Mouse (Mus musculus) liver, embryonic 15.5 days (tissue): ENCODE data around the gene Slc39a11. TPM values are rescaled to one million over a fixed set of nuclear protein-coding genes. Genes with fewer than 3 reads are reported as not detected.
A peak's percentile ranks its signal among the peaks of the same experiment; 100 is the strongest.

Experiments used
- ATAC-seq: fragments of 200-750 bp; cut with Nextera tagmentation; 2 replicates; pipeline ENCODE4 v1.8.0; 2017; ENCODE audit warnings: moderate number of reproducible peaks, mild to moderate bottlenecking, moderate library complexity; ENCODE audit not compliant: insufficient read depth
- H3K27ac ChIP-seq: fragments of 300-500 bp; sonication (generic); replicated peaks from 2 replicates; pipeline ENCODE4 v1.5.1; 2015; ENCODE audit warnings: mild to moderate bottlenecking, inconsistent platforms
- H3K27me3 ChIP-seq: fragments of 300-500 bp; sonication (generic); 2 replicates; pipeline ENCODE4 v1.6.1; 2015; ENCODE audit warnings: mild to moderate bottlenecking, inconsistent platforms
- H3K36me3 ChIP-seq: fragments of 300-500 bp; sonication (generic); replicated peaks from 2 replicates; pipeline ENCODE4 v1.6.1; 2015; ENCODE audit warnings: moderate library complexity, mild to moderate bottlenecking, inconsistent platforms
- H3K4me1 ChIP-seq: fragments of 300-500 bp; sonication (generic); replicated peaks from 2 replicates; pipeline ENCODE4 v1.6.1; 2015; ENCODE audit warnings: inconsistent platforms
- H3K4me2 ChIP-seq: fragments of 300-500 bp; sonication (generic); 2 replicates; pipeline ENCODE4 v1.6.1; 2015; ENCODE audit warnings: moderate library complexity, mild to moderate bottlenecking, inconsistent platforms
- H3K4me3 ChIP-seq: fragments of 300-500 bp; sonication (generic); replicated peaks from 2 replicates; pipeline ENCODE4 v1.5.1; 2015; ENCODE audit warnings: mild to moderate bottlenecking, inconsistent platforms
- H3K9ac ChIP-seq: fragments of 300-500 bp; sonication (generic); 2 replicates; pipeline ENCODE4 v1.6.1; 2015; ENCODE audit warnings: moderate library complexity, mild to moderate bottlenecking, inconsistent platforms
- H3K9me3 ChIP-seq: fragments of 300-500 bp; sonication (generic); replicated peaks from 2 replicates; pipeline ENCODE4 v1.6.1; 2016; ENCODE audit warnings: inconsistent platforms
- WGBS: fragments of 180-500 bp; shearing (Covaris S2); methylation state at CpG from one replicate; pipeline ENCODE4 v1.1.7; 2015; ENCODE audit warnings: mixed read lengths; ENCODE audit not compliant: insufficient replicate concordance; 5-methylcytosine and 5-hydroxymethylcytosine counted together
- polyA plus RNA-seq: library from polyadenylated mRNA; unstranded; fragments of >200 nt; fragmentation: Nextera tagmentation; extraction: Ambion mirVana; gene quantifications from 2 replicates; pipeline ENCODE4 v1.2.1, GENCODE M21; 2015

Slc39a11 gene
- polyA plus RNA-seq, 1 experiment from 2014 or later = 12.4 TPM

GRCm38 (mm10) chr11:113505551-113506160 lies 144.2 kb downstream of the Slc39a11 start:
- 0 out of 2 replicates have a peak overlapping the region, but pooled peaks have one; percentile 6 for H3K27ac ChIP-seq

DNA sequence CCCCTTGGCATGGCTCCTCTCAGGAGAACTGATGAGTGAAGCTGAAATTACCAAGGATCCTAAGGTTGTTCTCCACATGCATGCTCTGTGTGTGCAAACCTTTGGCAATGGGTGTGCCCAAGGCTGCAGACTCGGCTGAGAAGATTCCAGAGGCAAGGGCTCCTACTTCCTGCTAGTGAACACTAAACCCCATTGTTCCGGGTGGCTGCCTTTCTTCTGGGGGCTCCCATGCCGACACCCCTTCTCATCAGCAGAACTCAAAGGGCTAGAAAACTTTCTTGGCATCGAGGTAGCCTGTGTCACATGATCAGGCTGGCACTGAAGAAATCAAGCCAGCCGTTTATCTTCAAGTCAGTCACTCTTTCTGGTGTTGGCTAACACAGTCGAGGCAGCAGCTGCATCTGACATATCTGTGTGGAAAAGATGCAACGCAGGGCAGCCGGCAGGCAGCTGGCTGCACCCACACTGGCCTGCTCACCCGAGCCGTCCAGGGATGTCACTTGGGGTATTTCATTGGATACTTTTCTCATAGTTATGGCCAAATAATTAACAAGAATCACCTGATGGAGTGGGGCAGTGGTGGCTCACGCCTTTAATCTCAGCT lies 145.3 kb downstream of the Slc39a11 start:
- Histone ChIP-seq H3K9ac (no peak overlapping the region), H3K27ac (peak overlapping the region; percentile 35; the same call in 1 of the 2 replicates), H3K4me3 (no peak overlapping the region), H3K27me3 (no peaks in the 10 kb centered on the region), H3K4me1 (peaks cover 42% of the 10 kb centered on the region), H3K36me3 (no peaks in the 10 kb centered on the region), H3K4me2 (no peak overlapping the region), H3K9me3 (no peaks in the 10 kb centered on the region)
- WGBS = 58% methylated on average over 11 of the region's 11 CpGs
- ATAC-seq = no peak

More at GRCm38 (mm10) chr11:113505551-113506160, 144.2 kb downstream of the Slc39a11 start:
- H3K4me1 ChIP-seq = peaks cover 47% of the 10 kb centered on the region
- ATAC-seq = peak; percentile 80
- no peak overlapping the region for H3K9ac ChIP-seq
- H3K4me3 ChIP-seq = no peak overlapping the region
- 0 out of 2 replicates have a peak overlapping the region, but pooled peaks have one; percentile 1 for H3K4me2 ChIP-seq
- 50% methylated on average over 12 of the region's 12 CpGs for WGBS
- H3K9me3 ChIP-seq = no peaks in the 10 kb centered on the region
- H3K36me3 ChIP-seq = no peaks in the 10 kb centered on the region
- H3K27me3 ChIP-seq = no peaks in the 10 kb centered on the region

GRCm38 (mm10) chr11:113502968-113503367 lies 146.9 kb downstream of the Slc39a11 start:
- Histone ChIP-seq H3K36me3 (no peaks in the 10 kb centered on the region), H3K27ac (no peak overlapping the region), H3K4me2 (no peak overlapping the region; the same call in 1 of the 2 replicates), H3K4me3 (no peak overlapping the region), H3K9me3 (no peaks in the 10 kb centered on the region), H3K27me3 (no peaks in the 10 kb centered on the region), H3K4me1 (peaks cover 42% of the 10 kb centered on the region), H3K9ac (no peak overlapping the region; the same call in 1 of the 2 replicates)
- peak; percentile 35; the same call in 1 of the 2 replicates for ATAC-seq
- WGBS = 41% methylated on average over 6 of the region's 6 CpGs

DNA sequence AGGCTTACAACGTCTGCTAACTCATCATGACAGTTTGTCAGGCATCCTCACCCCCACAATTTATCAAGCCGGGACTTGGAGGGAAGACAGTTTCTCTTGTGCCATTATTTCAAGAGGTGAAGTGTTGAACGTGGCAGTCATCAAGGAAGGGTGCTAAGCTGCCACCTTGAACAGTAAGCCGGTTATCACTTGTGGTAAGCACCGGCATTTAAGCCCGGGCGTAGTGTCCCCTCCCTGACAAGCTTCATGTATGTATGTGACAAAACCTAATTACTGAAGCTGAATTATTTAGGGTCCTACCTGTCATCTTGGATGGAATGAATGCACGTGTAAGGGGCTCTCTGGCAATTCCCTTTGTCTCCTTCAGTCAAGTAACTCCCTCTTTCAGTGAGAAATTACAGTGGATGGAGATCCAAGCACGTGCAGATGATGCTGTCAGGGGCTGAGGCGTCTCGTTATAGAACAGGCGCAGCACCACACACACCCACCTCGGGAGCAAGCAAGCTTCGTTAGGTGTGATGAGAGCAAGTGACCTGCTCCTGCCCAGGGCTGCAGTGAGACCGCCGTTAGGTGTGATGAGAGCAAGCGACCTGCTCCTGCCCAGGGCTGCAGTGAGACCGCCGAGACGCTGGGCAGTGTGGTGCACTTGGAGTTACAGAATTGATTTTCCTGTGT lies 149.1 kb downstream of the Slc39a11 start:
- WGBS = 73% methylated on average over 20 of the region's 20 CpGs
- H3K4me2 ChIP-seq = no peak overlapping the region
- no peaks in the 10 kb centered on the region for H3K27me3 ChIP-seq
- H3K27ac ChIP-seq = no peak overlapping the region
- ATAC-seq = no peak
- H3K9ac ChIP-seq = no peak overlapping the region
- no peak overlapping the region for H3K4me3 ChIP-seq
- H3K36me3 ChIP-seq = no peaks in the 10 kb centered on the region
- peaks cover 34% of the 10 kb centered on the region for H3K4me1 ChIP-seq
- no peaks in the 10 kb centered on the region for H3K9me3 ChIP-seq

DNA sequence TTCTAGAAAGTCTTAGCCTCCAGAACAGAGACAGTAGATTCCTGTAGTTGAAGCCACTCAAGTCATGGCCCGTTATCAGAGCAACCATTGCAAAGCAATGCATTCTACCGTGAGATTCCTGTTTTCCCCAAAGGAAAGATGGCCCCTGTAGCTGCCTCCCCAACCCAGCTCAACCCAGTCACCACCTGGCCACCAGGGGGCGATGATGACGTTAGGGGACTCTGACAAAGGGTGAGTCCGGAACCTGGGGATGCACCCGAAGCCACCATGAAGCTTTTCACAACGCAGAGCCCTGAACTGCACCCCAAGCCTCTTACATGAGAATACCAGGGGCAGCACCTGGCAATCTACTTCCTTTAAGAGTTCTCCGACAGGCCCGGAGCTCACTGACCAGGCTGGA lies 151.0 kb downstream of the Slc39a11 start:
- ATAC-seq = no peak
- no peak overlapping the region for H3K4me3 ChIP-seq
- no peaks in the 10 kb centered on the region for H3K9me3 ChIP-seq
- H3K4me1 ChIP-seq = peaks cover 17% of the 10 kb centered on the region
- H3K27me3 ChIP-seq = no peaks in the 10 kb centered on the region
- 49% methylated on average over 9 of the region's 9 CpGs for WGBS
- no peaks in the 10 kb centered on the region for H3K36me3 ChIP-seq
- H3K4me2 ChIP-seq = no peak overlapping the region
- no peak overlapping the region for H3K27ac ChIP-seq
- H3K9ac ChIP-seq = no peak overlapping the region

- no peak for ATAC-seq
- H3K4me1 ChIP-seq = peaks cover 33% of the 10 kb centered on the region
- 71% methylated on average over 12 of the region's 12 CpGs for WGBS
Measured at GRCm38 (mm10) chr11:113494021-113494546, 155.8 kb downstream of the Slc39a11 start.

DNA sequence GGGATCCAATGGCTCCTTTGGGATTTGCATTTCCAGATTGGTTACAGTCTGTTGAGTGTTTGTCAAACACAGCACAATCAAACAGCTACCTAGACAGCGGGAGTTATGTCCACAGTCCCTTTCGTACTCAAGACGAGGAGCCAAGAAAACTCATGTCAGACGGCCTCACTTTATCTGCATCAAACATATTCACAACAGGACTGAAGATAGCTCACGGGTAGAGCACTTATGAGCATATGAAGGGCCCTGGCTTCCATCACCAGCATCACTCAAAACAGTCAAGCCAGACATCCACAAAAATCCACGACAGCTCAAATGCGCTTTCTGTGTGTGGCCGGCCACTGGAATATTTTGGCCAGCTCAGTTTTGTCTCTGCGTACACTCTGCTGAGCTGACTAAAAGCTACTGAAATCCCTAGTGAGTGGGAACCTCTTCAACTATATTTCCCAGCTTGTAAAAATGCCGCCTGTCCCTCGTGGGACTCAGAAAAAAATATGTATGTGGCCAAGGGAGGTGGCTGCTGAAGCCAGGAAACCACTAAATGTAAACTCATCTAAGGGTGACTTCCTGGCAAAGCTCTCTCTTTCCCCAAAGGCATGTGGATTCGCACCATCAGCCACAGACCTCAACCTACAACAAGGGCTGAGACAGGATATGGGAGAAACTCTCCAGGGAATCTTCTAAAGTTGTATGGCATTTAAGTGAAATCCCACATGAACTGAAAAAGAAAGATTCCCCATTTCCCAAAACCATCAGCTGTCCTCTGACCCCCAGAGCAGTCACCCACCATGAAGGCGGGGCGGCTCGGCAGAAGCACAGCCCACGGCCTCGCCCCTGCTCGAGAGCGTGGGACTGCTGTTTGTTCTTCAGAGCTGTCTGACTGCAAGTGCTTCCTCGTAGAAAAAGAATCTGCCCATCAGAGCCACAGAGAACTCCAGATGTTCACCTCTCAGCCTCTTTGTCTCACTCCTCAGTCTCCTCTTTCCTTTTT lies 159.1 kb downstream of the Slc39a11 start:
- peak; percentile 50; the same call in 1 of the 2 replicates for ATAC-seq
- H3K27ac ChIP-seq = peak overlapping the region; percentile 34; the same call in 1 of the 2 replicates

More at GRCm38 (mm10) chr11:113494021-113494546, 155.8 kb downstream of the Slc39a11 start:
- H3K4me3 ChIP-seq = no peak overlapping the region
- no peak overlapping the region for H3K4me2 ChIP-seq
- H3K36me3 ChIP-seq = no peaks in the 10 kb centered on the region
- no peak overlapping the region for H3K9ac ChIP-seq
- H3K27ac ChIP-seq = no peak overlapping the region
- no peaks in the 10 kb centered on the region for H3K27me3 ChIP-seq
- no peaks in the 10 kb centered on the region for H3K9me3 ChIP-seq

GRCm38 (mm10) chr11:113487603-113488335 lies 162.1 kb downstream of the Slc39a11 start:
- H3K4me1 ChIP-seq = peaks cover 74% of the 10 kb centered on the region
- H3K4me3 ChIP-seq = no peak overlapping the region
- peak overlapping the region; percentile 37 for H3K4me2 ChIP-seq
- H3K9me3 ChIP-seq = no peaks in the 10 kb centered on the region
- H3K27ac ChIP-seq = peak overlapping the region; percentile 56
- ATAC-seq = peak; percentile 66
- WGBS = 25% methylated on average over 8 of the region's 8 CpGs
- no peaks in the 10 kb centered on the region for H3K27me3 ChIP-seq
- H3K36me3 ChIP-seq = no peaks in the 10 kb centered on the region
- no peak overlapping the region for H3K9ac ChIP-seq

More for the DNA sequence above, 159.1 kb downstream of the Slc39a11 start:
- H3K9ac ChIP-seq = no peak overlapping the region
- peak overlapping the region; percentile 10; the same call in 1 of the 2 replicates for H3K4me2 ChIP-seq
- no peaks in the 10 kb centered on the region for H3K9me3 ChIP-seq
- H3K27me3 ChIP-seq = no peaks in the 10 kb centered on the region
- no peaks in the 10 kb centered on the region for H3K36me3 ChIP-seq
- no peak overlapping the region for H3K4me3 ChIP-seq
- WGBS = 50% methylated on average over 20 of the region's 20 CpGs
- peaks cover 62% of the 10 kb centered on the region for H3K4me1 ChIP-seq

- Histone ChIP-seq H3K9ac (no peak overlapping the region), H3K9me3 (no peaks in the 10 kb centered on the region), H3K27me3 (no peaks in the 10 kb centered on the region), H3K27ac (no peak overlapping the region), H3K4me3 (no peak overlapping the region), H3K4me2 (no peak overlapping the region), H3K36me3 (no peaks in the 10 kb centered on the region), H3K4me1 (peaks cover 41% of the 10 kb centered on the region)
- no peak for ATAC-seq
- 71% methylated on average over 10 of the region's 10 CpGs for WGBS
Measured at GRCm38 (mm10) chr11:113484037-113484436, 165.8 kb downstream of the Slc39a11 start.

GRCm38 (mm10) chr11:113477550-113477949 lies 172.3 kb downstream of the Slc39a11 start:
- Histone ChIP-seq H3K36me3 (no peaks in the 10 kb centered on the region), H3K27me3 (no peaks in the 10 kb centered on the region), H3K9ac (no peak overlapping the region), H3K4me1 (0 out of 2 replicates have a peak, but pooled peaks cover 14% of the 10 kb centered on the region), H3K9me3 (no peaks in the 10 kb centered on the region), H3K27ac (no peak overlapping the region), H3K4me3 (no peak overlapping the region), H3K4me2 (no peak overlapping the region)
- no peak for ATAC-seq
- WGBS = 77% methylated on average over 9 of the region's 9 CpGs
